Mouse (Mus musculus) right cerebral cortex, postnatal 14 days (tissue): ENCODE measurements around the gene Gjb3.

Experiments
- DNase-seq: peaks from one replicate; pipeline ENCODE4 v3.0.0; 2022

Gene Gjb3

DNA sequence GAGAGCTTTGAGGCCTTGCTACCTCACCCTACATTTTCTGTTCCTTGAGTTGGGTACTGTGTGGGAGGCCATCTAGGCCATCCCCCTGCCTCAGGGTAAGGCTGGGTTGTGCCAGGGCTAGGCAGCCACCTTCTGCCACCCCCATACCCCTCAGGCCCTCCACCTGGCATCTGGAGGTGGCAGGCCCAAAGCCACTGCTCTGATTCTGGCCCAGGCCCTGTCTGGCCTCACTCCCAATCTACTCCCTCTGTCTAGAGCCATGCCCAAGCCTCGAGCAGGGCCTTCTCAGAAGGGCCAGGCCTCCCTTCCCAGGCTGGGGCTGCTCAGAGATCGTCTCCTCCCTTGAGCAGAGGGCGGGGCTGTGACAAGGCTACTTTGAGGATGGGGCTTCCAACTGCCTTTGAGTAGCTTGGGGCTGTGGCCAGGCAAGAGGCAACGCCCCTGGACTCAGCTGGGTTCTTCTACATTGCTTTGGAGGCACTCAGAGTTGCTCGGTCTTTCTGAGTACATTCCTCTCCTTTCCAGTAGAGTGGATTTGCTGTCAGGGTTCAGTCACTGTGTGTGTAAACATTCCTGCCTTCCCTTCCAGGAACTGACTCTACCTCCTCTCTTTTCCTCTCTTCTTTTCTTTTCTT, 4.3 kb upstream of the Gjb3 start:
- no peak for DNase-seq

DNA sequence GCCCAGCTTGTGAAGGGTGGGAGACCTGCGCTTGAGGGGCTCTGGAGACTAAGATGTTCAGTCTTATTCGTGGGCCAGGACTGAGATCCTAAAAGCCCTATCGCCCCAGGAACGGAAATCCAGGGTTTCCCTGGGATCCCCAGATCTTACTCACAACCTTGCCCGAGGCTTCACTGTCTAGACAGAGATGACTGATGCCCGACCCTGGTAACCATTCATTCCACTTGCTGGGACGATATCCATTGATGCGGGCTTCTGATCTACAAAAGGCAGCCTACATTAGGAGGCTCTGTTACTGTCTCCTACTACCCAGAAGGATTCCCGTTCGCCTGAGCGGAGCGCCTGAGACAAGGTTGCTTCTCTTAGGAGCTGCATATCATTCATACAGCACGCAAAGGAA, 527 bp upstream of the Gjb3 start:
- DNase-seq = no peak

DNA sequence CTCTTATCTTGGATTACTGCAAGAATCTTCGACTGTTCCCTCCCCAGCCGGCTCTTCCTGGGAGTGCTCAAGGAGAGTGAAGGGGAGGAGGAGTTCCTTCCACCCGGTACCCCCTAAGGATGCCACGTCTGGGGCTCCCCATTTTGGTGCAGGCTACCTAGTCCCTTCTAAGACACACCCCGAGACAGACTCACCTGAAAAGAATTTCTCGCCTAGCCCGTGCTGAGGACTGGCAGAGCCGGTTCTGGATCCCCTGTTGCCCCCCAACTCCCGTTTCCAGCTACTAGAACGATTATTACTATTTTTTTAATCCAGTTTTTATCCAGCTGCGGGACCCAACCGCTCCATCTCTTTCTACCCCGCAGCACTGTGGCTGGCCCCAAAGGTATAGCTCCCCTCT, 893 bp downstream of the Gjb3 start:
- no peak for DNase-seq

DNA sequence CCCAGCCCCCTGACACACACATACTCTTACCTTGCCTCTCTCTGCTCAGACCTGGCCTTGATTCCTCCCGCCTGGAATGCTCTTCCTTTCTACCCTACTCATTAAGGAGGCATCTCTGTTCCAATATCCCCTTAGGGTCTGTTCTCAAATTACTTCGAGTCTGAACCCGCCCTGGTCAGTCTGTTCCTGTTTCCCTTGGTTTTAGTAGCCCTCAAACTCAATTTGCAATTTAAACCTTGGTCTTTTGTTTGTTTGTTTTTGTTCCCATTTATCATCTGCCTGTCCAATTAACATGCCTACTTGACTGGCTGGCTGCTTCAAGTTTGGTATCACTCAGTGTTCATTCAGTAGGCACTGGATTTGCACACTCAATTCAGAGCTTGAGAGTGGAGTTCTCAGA, 1.6 kb downstream of the Gjb3 start:
- no peak for DNase-seq

DNA sequence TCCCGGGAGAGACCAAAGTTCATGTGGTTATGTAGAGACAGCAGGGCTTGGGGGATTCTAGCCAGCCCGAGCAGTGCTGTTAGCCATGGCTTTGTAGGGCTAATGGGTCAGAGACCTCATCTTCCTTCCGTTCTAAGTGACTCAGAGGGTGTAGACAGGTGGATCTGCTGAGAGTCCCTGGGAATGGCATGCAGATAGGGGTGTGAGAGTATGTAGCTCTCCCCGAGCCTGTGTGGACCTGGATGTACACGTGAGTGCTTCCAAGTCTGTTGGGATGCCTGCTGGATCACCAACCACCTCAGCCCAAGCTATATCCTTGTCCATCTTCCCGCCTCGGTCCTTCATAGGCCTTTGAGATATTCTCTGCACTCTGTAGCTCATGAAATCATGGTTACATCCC, 2.3 kb downstream of the Gjb3 start:
- no peak for DNase-seq

DNA sequence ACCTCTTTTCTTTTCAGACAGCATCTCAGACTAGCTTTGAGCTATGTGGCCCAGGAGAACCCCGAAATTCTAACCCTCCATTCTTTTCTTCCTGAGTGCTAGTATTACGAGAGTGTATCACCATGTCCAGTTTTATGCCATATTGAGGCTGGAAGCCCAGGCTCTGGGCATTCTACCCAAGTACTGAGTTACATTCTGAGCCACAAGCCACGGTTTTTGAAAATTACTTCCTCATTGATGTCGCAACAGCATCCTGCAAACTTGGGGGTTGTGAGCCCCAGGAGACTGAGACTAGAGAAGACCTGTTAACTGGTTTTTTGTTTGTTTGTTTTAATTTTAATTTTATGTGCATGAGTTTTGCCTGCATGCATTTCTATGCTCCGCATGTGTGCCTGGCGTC, 2.9 kb downstream of the Gjb3 start:
- no peak for DNase-seq

DNA sequence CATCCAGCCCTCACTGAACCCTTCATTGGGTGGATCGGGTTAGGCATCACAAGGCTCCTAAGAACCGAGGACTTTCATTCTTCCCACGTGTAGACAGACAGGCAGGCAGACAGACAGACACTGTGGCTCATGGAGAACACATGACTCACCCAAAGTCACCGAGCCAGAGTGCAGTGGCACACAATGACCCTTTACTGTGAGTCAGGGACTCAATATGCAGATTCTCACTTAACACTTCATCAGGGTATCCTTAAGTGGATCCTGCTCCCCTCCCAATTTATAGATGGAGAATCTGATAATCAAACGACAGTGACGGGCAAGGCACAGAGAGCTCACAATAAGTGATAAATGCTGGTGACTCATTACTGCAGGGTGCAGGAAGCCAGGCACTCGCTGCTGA, 3.4 kb downstream of the Gjb3 start:
- no peak for DNase-seq

DNA sequence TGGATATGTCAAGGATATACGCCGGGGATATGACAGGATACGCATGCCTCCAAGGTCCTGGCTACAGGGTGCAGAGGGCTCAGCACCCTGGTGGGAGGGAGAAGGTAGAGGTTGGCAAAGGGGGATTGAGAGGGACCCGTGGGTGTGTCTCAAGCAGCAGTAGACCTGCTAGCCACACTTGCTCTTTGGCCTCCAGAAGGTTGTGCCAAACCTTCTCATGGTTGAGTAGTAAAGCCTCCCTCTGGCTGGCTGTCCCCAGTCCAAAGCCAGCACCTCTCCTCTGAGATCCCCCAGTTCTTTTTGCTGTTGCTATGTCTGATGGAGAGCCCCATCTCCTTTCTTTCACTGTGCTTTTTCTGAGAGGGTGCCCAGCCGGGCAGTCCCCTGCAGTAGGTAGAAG, 5.4 kb downstream of the Gjb3 start:
- no peak for DNase-seq

DNA sequence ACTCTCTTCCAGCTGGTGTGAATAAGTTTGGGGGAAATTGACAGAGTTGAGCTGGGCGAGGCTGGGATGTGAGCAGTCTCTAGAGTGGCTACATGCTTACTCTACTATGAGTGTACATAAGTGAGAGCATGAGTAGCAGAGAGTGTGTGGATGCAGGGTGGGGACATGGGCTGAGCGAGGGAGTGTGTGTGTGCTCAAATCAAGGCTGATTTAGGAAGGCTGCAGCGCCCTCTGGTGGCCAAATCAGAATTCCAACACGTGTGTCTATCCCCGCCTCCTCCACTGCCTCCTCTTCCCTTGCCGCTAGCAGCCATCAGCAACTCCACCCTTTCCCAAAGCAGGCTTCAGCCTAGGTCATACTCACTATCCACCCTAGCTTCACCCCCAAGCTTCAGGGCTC, 5.9 kb downstream of the Gjb3 start:
- peak; percentile 93 for DNase-seq

DNA sequence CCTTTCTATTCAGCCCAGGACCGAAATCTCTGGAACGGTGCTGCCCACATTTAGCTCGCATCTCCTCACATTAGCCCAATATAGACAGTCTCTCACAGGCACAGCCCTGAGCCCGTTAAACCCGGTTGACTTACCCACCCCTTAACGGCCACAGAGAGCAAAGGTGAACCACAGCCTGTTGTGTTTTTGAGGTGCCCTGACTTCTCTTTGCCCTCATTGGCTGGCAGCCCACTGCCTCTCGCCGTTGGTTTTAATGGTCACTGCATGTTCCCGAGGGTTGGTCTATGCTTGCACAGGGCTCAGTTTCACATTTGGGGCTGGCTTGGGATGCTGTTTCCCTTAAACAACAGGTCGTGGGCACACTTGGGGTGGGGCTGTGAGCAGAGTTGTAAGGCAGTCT, 6.3 kb downstream of the Gjb3 start:
- DNase-seq = no peak

DNA sequence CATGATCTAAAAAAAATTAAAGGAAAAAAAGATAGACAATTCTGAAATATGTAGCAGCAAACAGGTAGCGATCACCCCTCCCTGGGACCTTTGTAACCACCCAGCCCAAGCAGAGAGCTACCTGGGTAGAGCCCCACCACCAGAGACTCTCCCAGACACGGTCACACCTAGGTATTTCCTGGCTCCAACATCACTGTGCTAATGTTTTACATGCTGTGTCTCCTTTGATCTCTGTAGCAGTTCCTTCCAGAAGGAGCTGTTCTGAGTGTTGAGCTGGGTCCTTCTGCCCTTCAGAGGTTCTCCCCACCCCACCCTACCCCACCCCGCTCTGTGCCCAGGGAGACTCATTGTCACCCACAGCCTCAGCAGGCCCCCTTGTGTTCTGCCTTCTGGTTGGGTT, 7.0 kb downstream of the Gjb3 start:
- DNase-seq = no peak

DNA sequence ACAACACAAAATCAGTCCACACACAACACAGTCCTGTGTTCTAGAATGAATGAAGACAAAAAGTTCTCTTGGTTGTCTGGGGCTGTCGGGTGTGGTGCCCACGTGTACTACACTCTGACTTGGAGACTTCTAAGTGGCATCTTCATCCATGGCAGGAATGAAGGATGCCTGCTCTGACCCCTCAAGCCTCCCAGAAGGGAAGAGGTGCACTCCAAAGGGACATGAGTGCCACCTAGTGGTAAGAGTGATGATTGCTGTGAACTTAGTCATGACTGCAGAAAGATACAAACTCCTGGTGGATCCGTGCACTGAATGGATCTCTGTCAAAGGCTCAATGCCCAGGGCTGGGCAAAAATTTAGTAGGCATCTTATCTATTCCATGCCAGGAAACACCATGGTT, 11.0 kb downstream of the Gjb3 start:
- peak; percentile 68 for DNase-seq

DNA sequence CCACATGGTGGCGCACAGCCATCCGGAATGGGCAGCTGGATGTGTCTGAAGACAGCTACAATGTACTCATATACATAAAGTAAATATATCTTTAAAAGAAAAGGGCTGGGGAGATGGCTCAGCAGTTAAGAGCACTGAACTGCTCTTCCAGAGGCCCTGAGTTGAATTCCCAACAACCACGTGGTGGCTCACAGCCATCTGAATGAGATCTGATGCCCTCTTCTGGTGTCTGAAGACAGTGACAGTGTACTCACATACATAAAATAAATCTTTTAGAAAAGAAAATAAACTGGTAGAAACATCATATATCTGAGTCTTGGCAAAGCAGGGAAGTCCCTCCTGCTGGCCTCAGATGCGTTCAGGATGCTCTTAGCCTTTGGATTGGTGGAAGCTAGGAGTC, 13.5 kb downstream of the Gjb3 start:
- no peak for DNase-seq

DNA sequence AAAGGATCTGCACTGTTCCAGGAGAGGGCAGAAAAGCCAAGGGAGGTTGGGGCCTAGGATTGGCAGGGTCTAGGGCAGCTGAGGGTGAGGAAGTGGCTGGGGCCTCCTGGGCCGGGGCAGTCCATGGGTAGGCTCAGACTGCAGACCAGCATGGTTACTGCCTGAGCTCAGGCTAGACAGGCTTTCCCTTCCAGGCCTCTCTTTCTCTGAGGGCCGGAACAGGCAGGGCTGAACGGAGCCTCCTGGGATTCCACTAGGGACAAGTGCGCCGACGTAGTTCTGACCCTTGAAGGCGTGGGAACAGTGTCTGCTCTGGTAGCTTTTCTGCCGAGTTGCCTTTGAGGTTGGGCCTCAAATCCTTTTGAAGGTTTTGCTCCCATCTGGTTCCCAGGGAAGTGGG, 14.9 kb downstream of the Gjb3 start:
- no peak for DNase-seq

DNA sequence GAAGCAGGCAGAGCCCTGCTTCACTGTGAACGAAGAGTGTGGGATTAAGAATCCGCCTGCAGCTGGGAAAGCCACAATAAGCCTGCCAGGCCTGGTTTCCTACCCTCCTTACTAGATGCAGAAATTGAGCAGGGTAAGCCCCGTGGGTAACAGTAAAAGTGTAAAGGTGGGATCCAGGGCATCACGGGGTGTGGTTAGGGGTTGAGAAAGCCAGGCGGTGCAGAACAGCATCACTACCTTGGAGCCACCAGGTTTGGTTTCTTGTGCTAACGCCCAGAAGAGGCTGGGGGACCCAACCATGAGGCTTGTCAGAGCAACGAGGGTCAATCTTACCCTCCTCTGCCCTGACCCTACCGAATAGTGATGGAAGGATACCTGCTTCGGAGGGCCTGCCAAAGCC, 16.1 kb downstream of the Gjb3 start:
- DNase-seq = no peak

DNA sequence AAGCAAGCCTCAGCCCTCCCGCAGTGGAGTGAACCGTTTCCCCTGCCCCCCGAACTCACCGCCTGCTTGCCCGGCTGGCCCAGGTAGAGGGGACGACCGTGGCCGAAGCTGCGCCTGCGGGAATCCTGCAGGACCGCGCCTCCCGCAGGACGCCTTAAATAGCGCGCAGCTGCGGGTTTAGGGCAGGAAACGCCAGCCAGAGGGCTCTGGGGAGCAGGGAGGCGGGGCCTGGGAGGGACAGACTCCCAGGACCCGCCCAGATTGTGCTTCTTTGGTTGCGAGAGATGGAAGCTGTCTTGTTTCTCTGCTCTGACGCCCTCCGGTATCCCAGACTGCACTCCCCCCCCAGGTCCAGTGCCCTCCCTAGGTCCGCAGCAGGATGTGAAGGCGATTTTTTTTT, 16.8 kb downstream of the Gjb3 start, which contains the start of gene Gja4:
Gja4 (minus strand) TSS at position 179 of the 400 bp plus-strand sequence.
- peak; percentile 67 for DNase-seq

DNA sequence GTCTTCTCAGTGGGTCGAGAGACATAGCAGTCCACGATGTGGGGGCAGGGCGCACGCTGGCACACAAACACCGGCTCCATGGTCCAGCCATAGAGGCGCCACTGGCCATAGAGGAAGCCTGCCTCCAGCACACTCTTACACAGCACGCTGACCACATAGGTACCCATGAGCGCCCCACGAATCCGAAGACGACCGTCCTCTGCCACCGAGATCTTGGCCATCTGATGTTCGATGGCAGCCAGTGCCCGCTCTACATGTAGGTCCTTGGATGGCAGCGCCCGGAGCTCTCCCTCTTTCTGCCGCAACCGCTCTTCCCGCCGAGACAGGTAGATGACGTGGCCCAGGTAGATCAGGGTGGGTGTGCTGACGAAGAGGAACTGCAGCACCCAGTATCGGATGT, 18.3 kb downstream of the Gjb3 start:
- no peak for DNase-seq

DNA sequence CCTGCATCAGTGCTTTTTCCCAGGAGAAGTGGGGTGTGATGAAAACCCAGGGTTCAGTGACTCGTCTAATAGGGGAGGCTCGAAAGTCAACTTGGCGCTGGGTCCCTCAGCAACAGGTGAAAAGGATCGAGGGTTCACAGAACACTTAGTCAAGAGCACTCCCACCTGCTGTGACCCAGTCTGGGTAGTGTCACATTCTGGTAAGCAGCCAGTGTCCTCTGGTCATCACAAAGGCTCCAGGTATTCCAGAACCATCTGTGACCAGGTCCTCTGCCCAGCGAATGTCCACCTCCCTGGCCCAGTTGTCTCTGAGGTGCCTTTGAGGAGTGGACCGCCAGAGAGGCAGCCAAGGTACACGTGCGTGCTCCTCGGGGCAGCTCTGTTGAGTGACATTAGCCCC, 19.1 kb downstream of the Gjb3 start:
- DNase-seq = no peak

DNA sequence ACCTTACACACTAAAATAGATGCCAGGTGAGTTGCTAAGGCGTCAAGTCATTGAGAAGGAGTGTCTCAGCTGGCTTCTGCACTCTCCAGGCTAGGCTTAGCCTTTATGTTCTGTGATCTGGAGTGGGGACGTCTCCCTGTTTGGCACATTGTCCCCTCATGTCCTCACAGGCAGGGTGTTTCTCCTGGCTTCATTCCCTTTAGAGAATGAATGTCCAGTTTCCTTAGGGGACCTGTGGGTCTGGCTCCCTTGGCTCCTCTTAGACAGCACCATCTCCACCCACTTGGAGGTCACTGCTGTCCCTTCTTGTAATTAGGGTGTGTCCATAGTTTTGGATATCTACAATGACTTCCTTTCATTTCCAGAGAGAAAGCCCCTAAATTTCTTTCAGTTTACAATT, 23.7 kb downstream of the Gjb3 start:
- DNase-seq = no peak

DNA sequence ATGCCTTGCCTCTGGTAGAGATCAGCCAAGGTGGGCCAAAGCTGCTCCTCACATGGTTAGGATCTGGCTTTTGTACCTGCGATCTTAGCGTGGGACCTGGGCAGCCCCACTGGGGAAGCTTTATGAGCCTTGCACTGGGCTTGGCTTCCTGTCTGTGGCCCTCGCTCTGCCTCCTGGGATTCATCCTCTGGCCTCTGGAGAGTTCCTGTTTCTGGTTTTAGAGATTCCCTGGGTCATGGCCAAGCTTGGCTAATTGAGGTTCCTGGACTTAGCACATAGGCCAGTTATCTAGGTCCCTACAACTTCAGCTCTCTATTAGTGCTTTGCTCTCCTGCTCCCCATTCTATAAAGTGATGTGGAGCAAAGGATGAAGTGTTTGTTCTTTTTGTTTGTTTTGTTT, 26.8 kb downstream of the Gjb3 start:
- no peak for DNase-seq

DNA sequence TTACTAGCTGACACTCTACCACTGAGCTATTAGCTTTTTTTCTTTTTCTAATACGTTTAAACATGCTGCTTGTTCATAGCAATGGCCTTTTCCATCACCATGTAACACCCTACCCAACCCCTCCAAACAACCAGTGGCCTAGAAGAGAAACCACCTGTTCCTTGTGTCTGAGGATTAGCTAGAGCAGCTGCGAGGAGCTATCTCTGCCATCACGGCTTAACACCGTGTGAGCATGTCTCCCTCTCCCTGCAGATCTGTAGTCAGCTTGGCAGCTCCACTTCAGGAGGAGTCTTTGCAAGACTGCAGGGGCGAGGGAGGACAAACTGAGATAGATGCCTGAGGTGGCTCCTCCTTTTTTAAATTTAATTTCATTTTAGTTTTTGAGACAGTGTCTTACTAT, 30.1 kb downstream of the Gjb3 start:
- no peak for DNase-seq

DNA sequence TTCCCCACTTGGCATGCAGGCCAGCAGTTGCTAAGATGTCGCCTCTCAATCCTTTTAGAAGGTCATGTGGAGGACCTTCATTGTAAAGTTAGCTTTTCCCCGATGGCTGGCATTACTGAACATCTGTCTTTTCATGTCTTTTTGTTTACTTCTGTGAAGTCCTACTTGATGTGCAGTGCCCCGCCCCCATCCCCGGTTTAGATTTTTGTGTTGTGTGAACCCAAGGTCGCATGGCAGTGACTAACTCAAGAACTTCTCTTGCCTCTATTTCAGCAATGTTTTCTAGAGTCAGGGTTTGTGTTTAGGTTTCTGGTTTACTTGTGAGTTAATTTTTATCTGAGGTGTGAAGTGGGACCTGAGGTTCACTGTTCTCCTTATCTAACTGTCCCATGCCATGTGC, 38.0 kb downstream of the Gjb3 start:
- no peak for DNase-seq

DNA sequence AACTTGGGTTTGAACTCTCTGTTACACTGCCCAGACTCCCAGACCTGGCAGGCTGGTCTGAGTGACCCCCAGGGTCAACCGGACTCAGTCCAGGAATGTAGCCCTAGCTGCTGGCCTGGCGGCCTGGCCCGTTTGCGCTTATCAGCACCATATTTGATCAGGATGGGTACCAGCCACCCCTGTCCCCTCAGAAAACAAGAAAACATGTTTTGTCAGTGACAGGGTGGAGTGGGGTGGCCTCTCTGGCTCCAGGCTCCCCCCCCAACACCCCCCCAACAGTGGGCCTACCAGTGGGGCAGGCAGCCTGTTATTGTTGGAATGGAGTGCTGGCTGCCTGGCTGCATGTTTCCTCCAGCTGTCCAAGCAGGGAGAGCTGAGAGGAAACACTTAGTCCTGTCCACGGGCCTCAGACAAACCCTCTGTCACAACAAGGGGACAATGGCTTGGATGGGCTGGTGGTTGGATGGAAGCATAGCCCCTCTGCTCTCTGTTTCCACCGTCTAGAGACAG, 41.5 kb downstream of the Gjb3 start:
- DNase-seq = no peak

DNA sequence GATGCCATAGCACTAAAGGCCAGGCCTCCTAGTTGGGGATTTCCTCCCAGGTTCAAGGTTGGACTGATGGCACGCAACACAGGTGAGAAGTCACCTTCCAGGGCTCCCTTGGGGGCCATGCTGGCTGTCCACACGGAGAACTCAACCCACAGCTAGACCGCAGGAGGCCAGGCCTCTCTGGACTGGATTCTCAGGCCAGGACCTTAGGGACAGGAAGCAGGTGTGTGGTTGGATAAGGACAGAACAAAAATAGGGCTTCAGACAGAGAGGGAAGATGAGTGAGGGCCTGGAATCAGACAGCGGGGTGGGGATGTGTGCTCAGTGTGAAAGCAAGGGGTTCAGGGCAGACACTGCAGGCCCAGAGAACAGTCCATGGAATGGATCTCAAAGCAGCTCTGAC, 43.7 kb downstream of the Gjb3 start:
- no peak for DNase-seq

DNA sequence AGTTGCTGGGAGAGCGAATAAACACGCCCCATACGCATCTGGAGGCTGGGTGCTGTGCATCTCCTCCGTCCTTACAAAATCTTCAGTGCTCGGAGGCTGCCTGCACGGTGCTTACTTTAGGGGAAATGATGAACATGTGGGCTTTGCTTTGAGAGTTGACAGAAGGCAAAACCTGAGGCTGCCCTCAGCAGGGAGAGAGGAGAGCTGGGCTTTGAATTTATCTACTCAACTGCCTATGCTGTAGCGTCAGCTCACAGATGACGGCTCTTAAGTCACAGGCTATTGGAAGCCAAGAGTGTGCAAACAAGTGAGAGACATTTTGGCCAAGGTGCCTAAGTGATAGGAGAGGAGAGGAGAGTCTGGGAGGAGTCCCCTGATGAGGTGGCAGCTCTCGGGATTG, 51.4 kb downstream of the Gjb3 start:
- no peak for DNase-seq
